Mouse (Mus musculus): Measurements from ENCODE around the gene Kif18b. TPM values are rescaled to one million over a fixed set of nuclear protein-coding genes. Genes with fewer than 3 reads are reported as not detected.

The Kif18b gene
- 10.3 and 10.7 TPM in 2 replicates for polyA plus RNA-seq (2015; fragmentation: Nextera tagmentation; extraction: Ambion mirVana)

- peaks cover 6% of the 10 kb centered on the region; the same call in 1 of the 2 replicates for H3K36me3 ChIP-seq (ENCODE audit: poor library complexity, severe bottlenecking)
- H3K9ac ChIP-seq, result peak within 1 kb of the TSS; percentile 81
- H3K4me2 ChIP-seq, result peak within 1 kb of the TSS; percentile 76
- no peaks in the 10 kb centered on the region for H3K27me3 ChIP-seq
- H3K4me3 ChIP-seq, result peak within 1 kb of the TSS; percentile 77
- H3K4me1 ChIP-seq, result peaks cover 37% of the 10 kb centered on the region
- no peaks in the 10 kb centered on the region for H3K9me3 ChIP-seq (replicated peaks)
- WGBS, result under 1% methylated on average over 62 of the region's 62 CpGs
- ATAC-seq, result peak; percentile 94
- peak within 1 kb of the TSS; percentile 90 for H3K27ac ChIP-seq
Observed at GRCm38 (mm10) chr11:102924557-102925350, at the start of gene Kif18b. Kif18b (minus strand) TSS chr11:102925124.

- ATAC-seq, result no peak
- Histone ChIP-seq H3K4me2 (no peak overlapping the region), H3K4me3 (no peak overlapping the region), H3K27me3 (0 out of 2 replicates have a peak, but pooled peaks cover 11% of the 10 kb centered on the region), H3K4me1 (no peaks in the 10 kb centered on the region), H3K27ac (no peak overlapping the region), H3K36me3 (ENCODE audit: poor library complexity, severe bottlenecking) (no peaks in the 10 kb centered on the region), H3K9me3 (replicated peaks) (no peaks in the 10 kb centered on the region), H3K9ac (no peak overlapping the region)
- WGBS, result 70% methylated on average over 1 of the region's 1 CpGs
Observed at GRCm38 (mm10) chr11:102972326-102972725, 47.4 kb upstream of the Kif18b start.

GRCm38 (mm10) chr11:102971604-102972003 lies 46.7 kb upstream of the Kif18b start:
- H3K27me3 ChIP-seq, result 0 out of 2 replicates have a peak, but pooled peaks cover 12% of the 10 kb centered on the region
- H3K4me2 ChIP-seq, result no peak overlapping the region
- no peak overlapping the region for H3K4me3 ChIP-seq
- H3K27ac ChIP-seq, result no peak overlapping the region
- WGBS, result 56% methylated on average over 5 of the region's 5 CpGs
- no peaks in the 10 kb centered on the region for H3K9me3 ChIP-seq (replicated peaks)
- no peaks in the 10 kb centered on the region for H3K36me3 ChIP-seq (ENCODE audit: poor library complexity, severe bottlenecking)
- no peak overlapping the region for H3K9ac ChIP-seq
- ATAC-seq, result no peak
- H3K4me1 ChIP-seq, result no peaks in the 10 kb centered on the region

- WGBS, result 78% methylated on average over 16 of the region's 16 CpGs
- Histone ChIP-seq H3K4me2 (peak overlapping the region; percentile 53; the same call in 1 of the 2 replicates), H3K4me3 (no peak overlapping the region), H3K27me3 (peaks cover 13% of the 10 kb centered on the region; the same call in 1 of the 2 replicates), H3K27ac (no peak overlapping the region; the same call in 1 of the 2 replicates), H3K36me3 (ENCODE audit: poor library complexity, severe bottlenecking) (no peaks in the 10 kb centered on the region), H3K9me3 (replicated peaks) (no peaks in the 10 kb centered on the region), H3K9ac (no peak overlapping the region), H3K4me1 (peaks cover 19% of the 10 kb centered on the region)
- no peak for ATAC-seq
Observed at GRCm38 (mm10) chr11:102964547-102965091, 39.7 kb upstream of the Kif18b start.

GRCm38 (mm10) chr11:102963855-102964546 lies 39.1 kb upstream of the Kif18b start:
- Histone ChIP-seq H3K9ac (peak overlapping the region; percentile 55), H3K4me3 (peak overlapping the region; percentile 20; the same call in 1 of the 2 replicates), H3K27ac (peak overlapping the region; percentile 89), H3K4me1 (peaks cover 19% of the 10 kb centered on the region), H3K9me3 (replicated peaks) (no peaks in the 10 kb centered on the region), H3K27me3 (peaks cover 13% of the 10 kb centered on the region; the same call in 1 of the 2 replicates), H3K4me2 (peak overlapping the region; percentile 53), H3K36me3 (ENCODE audit: poor library complexity, severe bottlenecking) (no peaks in the 10 kb centered on the region)
- WGBS, result 13% methylated on average over 24 of the region's 24 CpGs
- peak; percentile 52; the same call in 1 of the 2 replicates for ATAC-seq

- peak overlapping the region; percentile 55 for H3K9ac ChIP-seq
- WGBS, result under 1% methylated on average over 16 of the region's 16 CpGs
- H3K36me3 ChIP-seq (ENCODE audit: poor library complexity, severe bottlenecking), result no peaks in the 10 kb centered on the region
- peak; percentile 70 for ATAC-seq
- peaks cover 19% of the 10 kb centered on the region for H3K4me1 ChIP-seq
- H3K27me3 ChIP-seq, result peaks cover 13% of the 10 kb centered on the region; the same call in 1 of the 2 replicates
- no peaks in the 10 kb centered on the region for H3K9me3 ChIP-seq (replicated peaks)
- H3K4me3 ChIP-seq, result peak overlapping the region; percentile 20
- peak overlapping the region; percentile 89 for H3K27ac ChIP-seq
- peak overlapping the region; percentile 53 for H3K4me2 ChIP-seq
Observed at GRCm38 (mm10) chr11:102963246-102963854, 38.4 kb upstream of the Kif18b start.

- Histone ChIP-seq H3K9me3 (replicated peaks) (no peaks in the 10 kb centered on the region), H3K36me3 (ENCODE audit: poor library complexity, severe bottlenecking) (no peaks in the 10 kb centered on the region), H3K9ac (peak overlapping the region; percentile 55; the same call in 1 of the 2 replicates), H3K4me2 (peak overlapping the region; percentile 53), H3K4me1 (peaks cover 19% of the 10 kb centered on the region), H3K27ac (peak overlapping the region; percentile 89), H3K4me3 (peak overlapping the region; percentile 20; the same call in 1 of the 2 replicates), H3K27me3 (peaks cover 13% of the 10 kb centered on the region; the same call in 1 of the 2 replicates)
- WGBS, result 18% methylated on average over 7 of the region's 7 CpGs
- ATAC-seq, result peak; percentile 22; the same call in 1 of the 2 replicates
Observed at GRCm38 (mm10) chr11:102962861-102963245, 37.9 kb upstream of the Kif18b start.

- no peak for ATAC-seq
- Histone ChIP-seq H3K27ac (no peak overlapping the region), H3K4me3 (no peak overlapping the region), H3K4me1 (peaks cover 31% of the 10 kb centered on the region), H3K36me3 (ENCODE audit: poor library complexity, severe bottlenecking) (no peaks in the 10 kb centered on the region), H3K9ac (no peak overlapping the region), H3K4me2 (no peak overlapping the region), H3K27me3 (peaks cover 4% of the 10 kb centered on the region; the same call in 1 of the 2 replicates), H3K9me3 (replicated peaks) (no peaks in the 10 kb centered on the region)
- WGBS, result 95% methylated on average over 4 of the region's 4 CpGs
Observed at GRCm38 (mm10) chr11:102961082-102961481, 36.2 kb upstream of the Kif18b start.

GRCm38 (mm10) chr11:102958870-102959269 lies 33.9 kb upstream of the Kif18b start:
- Histone ChIP-seq H3K9me3 (replicated peaks) (no peaks in the 10 kb centered on the region), H3K4me3 (no peak overlapping the region), H3K9ac (no peak overlapping the region), H3K4me2 (no peak overlapping the region), H3K27ac (no peak overlapping the region), H3K27me3 (no peaks in the 10 kb centered on the region), H3K4me1 (peaks cover 32% of the 10 kb centered on the region), H3K36me3 (ENCODE audit: poor library complexity, severe bottlenecking) (no peaks in the 10 kb centered on the region)
- WGBS, result 85% methylated on average over 1 of the region's 1 CpGs
- no peak for ATAC-seq

GRCm38 (mm10) chr11:102958431-102958830 lies 33.5 kb upstream of the Kif18b start:
- Histone ChIP-seq H3K36me3 (ENCODE audit: poor library complexity, severe bottlenecking) (no peaks in the 10 kb centered on the region), H3K4me1 (peaks cover 28% of the 10 kb centered on the region), H3K4me3 (no peak overlapping the region), H3K9ac (no peak overlapping the region), H3K9me3 (replicated peaks) (no peaks in the 10 kb centered on the region), H3K27ac (no peak overlapping the region), H3K27me3 (no peaks in the 10 kb centered on the region), H3K4me2 (no peak overlapping the region)
- WGBS, result 90% methylated on average over 6 of the region's 6 CpGs
- no peak for ATAC-seq

GRCm38 (mm10) chr11:102957692-102958091 lies 32.8 kb upstream of the Kif18b start:
- H3K27ac ChIP-seq, result no peak overlapping the region
- no peak for ATAC-seq
- WGBS, result 84% methylated on average over 8 of the region's 8 CpGs

More at GRCm38 (mm10) chr11:102957692-102958091, 32.8 kb upstream of the Kif18b start:
- H3K4me2 ChIP-seq, result no peak overlapping the region
- no peaks in the 10 kb centered on the region for H3K27me3 ChIP-seq
- no peak overlapping the region for H3K4me3 ChIP-seq
- no peaks in the 10 kb centered on the region for H3K9me3 ChIP-seq (replicated peaks)
- H3K4me1 ChIP-seq, result peaks cover 28% of the 10 kb centered on the region
- H3K9ac ChIP-seq, result no peak overlapping the region
- no peaks in the 10 kb centered on the region for H3K36me3 ChIP-seq (ENCODE audit: poor library complexity, severe bottlenecking)

All from forebrain, embryonic 13.5 days (tissue).